Comparison of ENCODE assay signal across 15 mouse cellular contexts in genomic region chr13:92681541-92681940, GRCm38 (mm10).
"Had no signal": no experiment of that assay in that cellular context is flagged by ENCODE, and none has a peak within 500 bp of the region (broad histone marks: within the 10 kb centered on the region; RNA-seq: fewer than 3 reads in every experiment).

No protein-coding gene starts in this region.

- DNase-seq: retina, postnatal 1 day; right cerebral cortex, adult 18-20 months; right cerebral cortex, postnatal 14 days; right cerebral cortex, postnatal 25 days; right cerebral cortex, postnatal 4 days; spleen, adult 18-20 months; thymus, adult 18-20 months; thymus, adult 2 months; thymus, postnatal 14 days; thymus, postnatal 25 days; thymus, postnatal 36 days; thymus, postnatal 4 days had no signal

- H3K4me2 ChIP-seq: neural tube, embryonic 15.5 days; stomach, embryonic 15.5 days had no signal

- H3K4me3 ChIP-seq: neural tube, embryonic 15.5 days; stomach, embryonic 15.5 days had no signal

- H3K27ac ChIP-seq: neural tube, embryonic 15.5 days; stomach, embryonic 15.5 days; stomach, postnatal 0 days had no signal

- H3K27me3 ChIP-seq: neural tube, embryonic 15.5 days; stomach, embryonic 15.5 days had no signal

- H3K9me3 ChIP-seq: neural tube, embryonic 15.5 days; stomach, embryonic 15.5 days had no signal

- H3K9ac ChIP-seq: neural tube, embryonic 15.5 days; stomach, embryonic 15.5 days had no signal
